Mouse (Mus musculus) midbrain, embryonic 11.5 days (tissue): ENCODE measurements around the gene Scai. TPM values are rescaled to one million over a fixed set of nuclear protein-coding genes. Genes with fewer than 3 reads are reported as not detected.

ENCODE experiments used
- ATAC-seq: fragments of 200-750 bp; cut with Nextera tagmentation; 2 replicates; pipeline ENCODE4 v1.8.0; 2017; ENCODE audit warnings: moderate TSS enrichment, moderate library complexity; ENCODE audit not compliant: low FRiP score
- DNase-seq: peaks from one replicate; pipeline ENCODE4 v3.0.0; 2015; ENCODE audit warnings: low spot score; ENCODE audit errors: missing footprints
- H3K27ac ChIP-seq: fragments of 300-500 bp; sonication (generic); 2 replicates; pipeline ENCODE4 v1.5.1; 2014; ENCODE audit warnings: low read depth, low read length
- H3K27me3 ChIP-seq: fragments of 300-500 bp; sonication (generic); 2 replicates; pipeline ENCODE4 v1.6.1; 2014; ENCODE audit warnings: mild to moderate bottlenecking, low read length, moderate library complexity, mixed read lengths; ENCODE audit not compliant: control insufficient read depth, insufficient read depth
- H3K36me3 ChIP-seq: fragments of 300-500 bp; sonication (generic); 2 replicates; pipeline ENCODE4 v1.6.1; 2014; ENCODE audit warnings: mild to moderate bottlenecking, low read length, moderate library complexity, mixed read lengths; ENCODE audit not compliant: control insufficient read depth, insufficient read depth
- H3K4me1 ChIP-seq: fragments of 300-500 bp; sonication (generic); 2 replicates; pipeline ENCODE4 v1.6.1; 2014; ENCODE audit warnings: low read length; ENCODE audit not compliant: control insufficient read depth, insufficient read depth
- H3K4me2 ChIP-seq: fragments of 300-500 bp; sonication (generic); 2 replicates; pipeline ENCODE4 v1.6.1; 2014; ENCODE audit warnings: mild to moderate bottlenecking, moderate library complexity
- H3K4me3 ChIP-seq: fragments of 300-500 bp; sonication (generic); 2 replicates; pipeline ENCODE4 v1.5.1; 2014; ENCODE audit warnings: low read depth, low read length
- H3K9ac ChIP-seq: fragments of 300-500 bp; sonication (generic); 2 replicates; pipeline ENCODE4 v1.6.1; 2014; ENCODE audit warnings: low read length
- H3K9me3 ChIP-seq: fragments of 300-500 bp; sonication (generic); 2 replicates; pipeline ENCODE4 v1.6.1; 2016; ENCODE audit warnings: low read length; ENCODE audit not compliant: control insufficient read depth
- WGBS: fragments of 180-500 bp; shearing (Covaris S2); extraction: QIAGEN DNeasy Blood & Tissue Kit; methylation state at CpG from one replicate; pipeline ENCODE4 v1.1.7; 2014; 5-methylcytosine and 5-hydroxymethylcytosine counted together
- polyA plus RNA-seq: library from polyadenylated mRNA; unstranded; fragments of >200 nt; fragmentation: Nextera tagmentation; extraction: Ambion mirVana; gene quantifications from 2 replicates; pipeline ENCODE4 v1.2.1, GENCODE M21; 2014

Gene Scai
- polyA plus RNA-seq, 1 experiment from 2014 or later, result 8.2 TPM

GRCm38 (mm10) chr2:39064687-39065399 is 125.7 kb downstream of the Scai start:
- ATAC-seq, result peak; percentile 6; the same call in 1 of the 2 replicates
- no peaks in the 10 kb centered on the region for H3K27me3 ChIP-seq
- peaks cover 4% of the 10 kb centered on the region for H3K4me1 ChIP-seq
- no peaks in the 10 kb centered on the region for H3K36me3 ChIP-seq
- peak overlapping the region; percentile 94 for H3K9ac ChIP-seq
- H3K4me3 ChIP-seq, result peak overlapping the region; percentile 78
- peak overlapping the region; percentile 64 for H3K4me2 ChIP-seq
- H3K27ac ChIP-seq, result peak overlapping the region; percentile 52
- 9% methylated on average over 25 of the region's 25 CpGs for WGBS
- DNase-seq, result peak; percentile 89
- H3K9me3 ChIP-seq, result no peaks in the 10 kb centered on the region

DNA sequence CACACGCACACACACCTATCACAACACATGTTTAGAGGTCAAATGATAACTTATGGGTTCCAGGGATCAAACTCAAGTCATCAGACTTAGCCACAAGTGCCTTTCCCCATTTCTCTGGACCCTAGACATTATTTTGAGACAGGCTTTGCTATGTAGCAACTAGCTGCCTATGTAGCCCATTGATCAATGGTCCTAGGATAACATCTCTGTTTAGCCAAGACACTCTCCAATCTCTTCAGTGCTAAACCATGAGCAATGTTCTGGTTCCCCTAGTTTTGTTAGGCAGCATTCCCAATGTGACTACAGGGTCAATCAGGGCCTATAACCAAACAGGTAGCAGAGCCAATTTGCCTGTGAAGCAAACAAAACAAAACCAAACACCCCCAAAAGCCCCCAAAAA is 142.0 kb downstream of the Scai start:
- Histone ChIP-seq H3K27me3 (no peaks in the 10 kb centered on the region), H3K36me3 (peaks cover 9% of the 10 kb centered on the region), H3K4me3 (no peak overlapping the region), H3K9ac (no peak overlapping the region), H3K4me2 (no peak overlapping the region), H3K9me3 (no peaks in the 10 kb centered on the region), H3K27ac (no peak overlapping the region), H3K4me1 (no peaks in the 10 kb centered on the region)
- no peak for ATAC-seq
- peak; percentile 78 for DNase-seq
- WGBS, result 91% methylated on average over 1 of the region's 1 CpGs

GRCm38 (mm10) chr2:39040215-39040614 is 150.3 kb downstream of the Scai start:
- peak; percentile 44 for DNase-seq
- WGBS, result 94% methylated on average over 1 of the region's 1 CpGs
- Histone ChIP-seq H3K4me2 (no peak overlapping the region), H3K9ac (no peak overlapping the region), H3K4me1 (no peaks in the 10 kb centered on the region), H3K36me3 (peaks cover 15% of the 10 kb centered on the region; the same call in 1 of the 2 replicates), H3K4me3 (no peak overlapping the region), H3K9me3 (no peaks in the 10 kb centered on the region), H3K27me3 (no peaks in the 10 kb centered on the region), H3K27ac (no peak overlapping the region)
- ATAC-seq, result no peak

GRCm38 (mm10) chr2:39031611-39032010 is 158.9 kb downstream of the Scai start:
- peaks cover 18% of the 10 kb centered on the region for H3K36me3 ChIP-seq
- no peaks in the 10 kb centered on the region for H3K4me1 ChIP-seq
- no peak overlapping the region for H3K9ac ChIP-seq
- no peak overlapping the region for H3K4me2 ChIP-seq
- WGBS, result 81% methylated on average over 1 of the region's 1 CpGs
- H3K9me3 ChIP-seq, result no peaks in the 10 kb centered on the region
- ATAC-seq (no peak), DNase-seq (no peak)
- no peak overlapping the region for H3K4me3 ChIP-seq
- no peak overlapping the region for H3K27ac ChIP-seq
- no peaks in the 10 kb centered on the region for H3K27me3 ChIP-seq

DNA sequence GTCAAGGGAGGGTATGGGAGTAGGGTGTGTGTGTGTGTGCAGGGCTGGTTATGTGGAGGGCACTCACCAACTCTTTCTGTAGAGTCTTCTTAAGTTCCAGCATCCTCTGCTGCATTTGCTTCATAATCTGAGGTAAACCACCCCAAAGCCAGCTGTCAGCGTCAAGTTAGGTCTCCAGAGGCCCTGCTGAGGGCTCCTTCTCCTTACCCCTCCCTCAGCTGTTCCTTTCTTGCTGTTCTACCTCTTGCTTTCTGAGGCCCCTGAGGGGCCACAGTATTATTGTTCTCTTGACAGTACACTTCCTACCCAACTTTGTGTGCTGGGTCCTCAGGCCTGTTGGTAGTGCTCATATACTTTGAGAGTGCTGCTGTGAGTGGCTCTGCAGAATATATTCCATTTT is 170.5 kb downstream of the Scai start:
- no peak overlapping the region for H3K27ac ChIP-seq
- no peak overlapping the region for H3K4me3 ChIP-seq
- ATAC-seq (no peak), DNase-seq (no peak)
- WGBS, result 100% methylated on average over 1 of the region's 1 CpGs
- H3K27me3 ChIP-seq, result no peaks in the 10 kb centered on the region
- peaks cover 40% of the 10 kb centered on the region; the same call in 1 of the 2 replicates for H3K36me3 ChIP-seq
- H3K9ac ChIP-seq, result no peak overlapping the region
- no peaks in the 10 kb centered on the region for H3K4me1 ChIP-seq
- H3K4me2 ChIP-seq, result no peak overlapping the region
- no peaks in the 10 kb centered on the region for H3K9me3 ChIP-seq

DNA sequence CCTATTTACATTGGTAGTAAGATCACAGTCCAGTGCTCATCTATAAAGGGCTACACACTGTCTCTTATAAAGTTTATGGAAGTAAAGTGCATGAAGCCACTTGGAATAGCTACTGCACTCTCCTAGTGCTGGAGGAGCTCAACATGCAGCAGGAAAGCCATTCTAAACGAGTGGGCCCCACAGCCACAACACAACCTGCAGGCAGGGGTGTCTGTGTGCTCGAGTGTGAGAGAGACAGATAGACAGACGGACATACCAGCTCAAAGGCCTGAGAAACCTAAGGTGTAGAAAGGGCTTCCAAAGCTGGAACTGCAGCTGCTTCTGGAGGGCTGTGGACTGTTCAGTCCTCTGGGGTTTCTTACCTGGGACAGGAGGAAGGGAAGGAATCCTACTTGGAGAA is 174.0 kb downstream of the Scai start:
- Histone ChIP-seq H3K36me3 (peaks cover 33% of the 10 kb centered on the region), H3K27me3 (no peaks in the 10 kb centered on the region), H3K4me2 (no peak overlapping the region), H3K4me1 (no peaks in the 10 kb centered on the region), H3K27ac (no peak overlapping the region), H3K9me3 (no peaks in the 10 kb centered on the region), H3K9ac (no peak overlapping the region), H3K4me3 (no peak overlapping the region)
- ATAC-seq, result no peak
- WGBS, result 77% methylated on average over 3 of the region's 3 CpGs
- DNase-seq, result no peak

Other genes with a start within 250 kb of the Scai start
- 1.4 TPM in 2 replicates for gene Wdr38, start 193.3 kb downstream of the Scai start, polyA plus RNA-seq
- 149 and 157 TPM in 2 replicates for gene Arpc5l, start 185.4 kb downstream of the Scai start, polyA plus RNA-seq
- 1,018 and 1,101 TPM in 2 replicates for gene Rpl35, start 185.1 kb downstream of the Scai start, polyA plus RNA-seq
- gene Golga1, start 125.2 kb downstream of the Scai start, polyA plus RNA-seq, result 34.4 and 39.3 TPM in 2 replicates
- gene Ppp6c, start 35.7 kb upstream of the Scai start, polyA plus RNA-seq, result 92.7 and 110 TPM in 2 replicates